20 mouse cellular contexts compared by ENCODE assay signal in genomic region chr2:106746211-106746610, GRCm38 (mm10). TPM values are rescaled to one million over a fixed set of nuclear protein-coding genes. Genes with fewer than 3 reads are reported as not detected.
A peak's percentile ranks its signal among the peaks of the same experiment; 100 is the strongest.
DNase-seq lines count a peak whose midpoint lies in the region; ATAC-seq lines count a peak whose summit lies in the region.
"Had no signal": no experiment of that assay in that cellular context is flagged by ENCODE, and none has a peak within 500 bp of the region (broad histone marks: within the 10 kb centered on the region; RNA-seq: fewer than 3 reads in every experiment).

No protein-coding gene starts in this region.

- intact Hi-C loops in left cerebral cortex, postnatal 36 days (cut with DNase I), result no loop called here

- H3K27ac ChIP-seq in intestine, embryonic 14.5 days (ENCODE audit: low read depth), result no peak overlapping the region
- no peak overlapping the region for H3K27ac ChIP-seq in intestine, embryonic 15.5 days
- H3K27ac ChIP-seq: heart, embryonic 10.5 days; hindbrain, embryonic 12.5 days; limb, embryonic 10.5 days had no signal

- peak; percentile 81 for ATAC-seq in frontal cortex, adult (ENCODE audit: low TSS enrichment)
- no peak for ATAC-seq in intestine, embryonic 14.5 days (replicated peaks; ENCODE audit: low FRiP score, low TSS enrichment, low read depth)
- no peak for ATAC-seq in intestine, embryonic 15.5 days
- ATAC-seq: inflammation-experienced regulatory T-cells, adult 6 months; liver, postnatal 0 days; midbrain, embryonic 16.5 days had no signal

- H3K4me3 ChIP-seq in intestine, embryonic 14.5 days (ENCODE audit: low read depth, low read length), result no peak overlapping the region
- H3K4me3 ChIP-seq in intestine, embryonic 15.5 days (replicated peaks), result no peak overlapping the region
- H3K4me3 ChIP-seq: heart, embryonic 10.5 days; hindbrain, embryonic 12.5 days; limb, embryonic 10.5 days; neural tube, embryonic 15.5 days had no signal

- no peaks in the 10 kb centered on the region for H3K4me1 ChIP-seq in intestine, embryonic 14.5 days (replicated peaks; ENCODE audit: control insufficient read depth, insufficient read depth, low read length)
- no peaks in the 10 kb centered on the region for H3K4me1 ChIP-seq in intestine, embryonic 15.5 days (replicated peaks)

- no peaks in the 10 kb centered on the region for H3K27me3 ChIP-seq in intestine, embryonic 14.5 days (replicated peaks; ENCODE audit: control insufficient read depth, insufficient read depth, low read length)
- H3K27me3 ChIP-seq in intestine, embryonic 15.5 days (replicated peaks), result no peaks in the 10 kb centered on the region
- H3K27me3 ChIP-seq: neural tube, embryonic 15.5 days had no signal

- no peak for DNase-seq in frontal cortex, postnatal 10 days (ENCODE audit: low spot score in 2 of 2)
- peak; percentile 41 for DNase-seq in intestine, embryonic 14.5 days (ENCODE audit: low spot score)
- DNase-seq in brain, adult 2 months (ENCODE audit: low read depth, low spot score), result peak; percentile 69
- peak; percentile 38 to 50 for DNase-seq in left cerebral cortex, postnatal 36 days (ENCODE audit: low spot score in 2 of 2)
- DNase-seq in yolk sac, embryonic 10.5 days (ENCODE audit: low spot score), result no peak
- no peak for DNase-seq in lung, postnatal 4 days
- DNase-seq: B cell, adult 2 months; embryo, embryonic 11 days; gastrocnemius, postnatal 14 days; kidney, postnatal 4 days; liver, postnatal 0 days; thymus, postnatal 25 days had no signal

- WGBS in intestine, embryonic 14.5 days, result 82% methylated on average over 6 of the region's 6 CpGs
- WGBS in intestine, embryonic 15.5 days, result 84% methylated on average over 6 of the region's 6 CpGs

- H3K9ac ChIP-seq in intestine, embryonic 14.5 days (ENCODE audit: low read length), result no peak overlapping the region
- H3K9ac ChIP-seq in intestine, embryonic 15.5 days, result no peak overlapping the region
- H3K9ac ChIP-seq: hindbrain, embryonic 12.5 days; liver, postnatal 0 days; neural tube, embryonic 15.5 days had no signal

- H3K9me3 ChIP-seq in intestine, embryonic 14.5 days (ENCODE audit: control insufficient read depth, low read length), result no peaks in the 10 kb centered on the region
- H3K9me3 ChIP-seq in intestine, embryonic 15.5 days, result no peaks in the 10 kb centered on the region
- H3K9me3 ChIP-seq: heart, embryonic 10.5 days; hindbrain, embryonic 12.5 days; limb, embryonic 10.5 days; neural tube, embryonic 15.5 days had no signal

- H3K4me2 ChIP-seq in intestine, embryonic 14.5 days (ENCODE audit: low read length), result no peak overlapping the region
- H3K4me2 ChIP-seq in intestine, embryonic 15.5 days (replicated peaks), result no peak overlapping the region
- H3K4me2 ChIP-seq: hindbrain, embryonic 12.5 days; neural tube, embryonic 15.5 days had no signal

- peaks cover 9% of the 10 kb centered on the region; the same call in 1 of the 2 replicates for H3K36me3 ChIP-seq in intestine, embryonic 14.5 days (ENCODE audit: control insufficient read depth, insufficient read depth, low read length)
- no peaks in the 10 kb centered on the region for H3K36me3 ChIP-seq in intestine, embryonic 15.5 days
- H3K36me3 ChIP-seq: hindbrain, embryonic 12.5 days had no signal

RNA-seq across cellular contexts. Expression of gene Mpped2, which starts 53.1 kb away (rescaled TPM):
- 45.6 and 54.7 TPM in 2 replicates for polyA plus RNA-seq in intestine, embryonic 14.5 days (2014; fragmentation: Nextera tagmentation; extraction: Ambion mirVana)
- 27.5 and 28.6 TPM in 2 replicates for polyA plus RNA-seq in intestine, embryonic 15.5 days (2015; fragmentation: Nextera tagmentation; extraction: Ambion mirVana)
- total RNA-seq in left cerebral cortex, postnatal 36 days (2021), result 10 to 100 TPM; 31.9 to 38.8 TPM

Comparison
In these comparisons a context has a peak if more than half of its experiments do, and no peak if none do; other contexts are left out.
1. DNase-seq: peak in intestine, embryonic 14.5 days (single experiment), brain, adult 2 months (single experiment) and left cerebral cortex, postnatal 36 days (2 of 2); none in frontal cortex, postnatal 10 days (0 of 2), yolk sac, embryonic 10.5 days (single experiment) and lung, postnatal 4 days (0 of 2).